Mouse (Mus musculus) activated CD4-positive, CD25-positive, alpha-beta regulatory T cell, adult 4 months (primary cell): ENCODE results near the gene Bcl11b. TPM values are rescaled to one million over a fixed set of nuclear protein-coding genes. Genes with fewer than 3 reads are reported as not detected.

ENCODE experiments used
- ATAC-seq: one replicate; pipeline ENCODE4 v1.8.0; 2017
- polyA plus RNA-seq, 2 experiments: library from polyadenylated mRNA; unstranded; fragments of 100-300 nt; shearing (Covaris generic); gene quantifications; one replicate each; pipeline ENCODE4 v1.2.1; 2017

Bcl11b gene
- polyA plus RNA-seq, 2 experiments from 2014 or later: 36.1 to 38.4 TPM

- no peak for ATAC-seq
Measured at GRCm38 (mm10) chr12:107970637-107971036, 32.8 kb downstream of the Bcl11b start.

- no peak for ATAC-seq
Measured at GRCm38 (mm10) chr12:107969841-107970371, 33.5 kb downstream of the Bcl11b start.

DNA sequence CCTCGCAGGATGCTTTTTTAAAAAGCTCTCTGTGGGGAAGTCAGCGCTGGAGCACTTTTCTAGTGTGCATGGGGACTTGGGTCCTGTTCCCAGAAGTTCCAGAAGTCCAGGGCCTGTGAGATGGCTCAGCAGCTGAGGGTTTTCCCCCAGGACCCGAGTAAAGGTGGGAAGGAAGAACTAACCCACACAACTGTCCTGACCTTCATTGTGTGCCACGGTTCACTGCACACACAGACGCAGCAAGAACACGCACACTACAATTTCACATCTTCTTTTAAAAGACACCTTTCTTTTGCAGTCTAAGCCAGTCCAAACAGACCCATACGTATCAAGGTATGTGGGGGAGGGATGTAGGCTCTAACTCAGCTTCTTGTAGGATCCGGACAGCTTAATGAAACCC lies 34.3 kb downstream of the Bcl11b start:
- ATAC-seq: no peak

DNA sequence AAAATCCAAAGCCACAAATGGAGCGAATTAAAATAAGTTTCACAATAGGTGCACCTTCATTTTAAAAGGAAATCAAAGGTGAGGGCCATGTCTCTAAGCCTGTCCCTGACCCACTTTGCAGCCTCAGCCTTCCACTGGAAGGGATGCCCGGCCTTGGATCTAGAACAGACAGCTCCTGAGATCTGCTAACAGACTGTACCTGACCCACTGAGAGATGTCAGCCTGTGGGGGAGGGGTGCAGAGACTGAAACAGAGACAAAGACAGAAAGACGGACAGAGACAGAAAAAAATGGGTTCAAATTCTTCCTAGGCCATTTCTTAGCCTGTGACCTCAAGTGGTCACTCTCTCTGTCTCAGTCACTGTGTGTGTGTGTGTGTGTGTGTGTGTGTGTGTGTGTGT lies 35.1 kb downstream of the Bcl11b start:
- ATAC-seq: no peak

GRCm38 (mm10) chr12:107967026-107967425 lies 36.4 kb downstream of the Bcl11b start:
- no peak for ATAC-seq

- no peak for ATAC-seq
Measured at GRCm38 (mm10) chr12:107965103-107965502, 38.3 kb downstream of the Bcl11b start.

- peak; percentile 5 for ATAC-seq
Measured at GRCm38 (mm10) chr12:107964396-107965085, 38.9 kb downstream of the Bcl11b start.

GRCm38 (mm10) chr12:107962852-107963251 lies 40.5 kb downstream of the Bcl11b start:
- ATAC-seq: no peak

GRCm38 (mm10) chr12:107961843-107962242 lies 41.6 kb downstream of the Bcl11b start:
- peak; percentile 11 for ATAC-seq

GRCm38 (mm10) chr12:107960789-107961491 lies 42.5 kb downstream of the Bcl11b start:
- peak; percentile 61 for ATAC-seq

GRCm38 (mm10) chr12:107960365-107960764 lies 43.0 kb downstream of the Bcl11b start:
- ATAC-seq: no peak

DNA sequence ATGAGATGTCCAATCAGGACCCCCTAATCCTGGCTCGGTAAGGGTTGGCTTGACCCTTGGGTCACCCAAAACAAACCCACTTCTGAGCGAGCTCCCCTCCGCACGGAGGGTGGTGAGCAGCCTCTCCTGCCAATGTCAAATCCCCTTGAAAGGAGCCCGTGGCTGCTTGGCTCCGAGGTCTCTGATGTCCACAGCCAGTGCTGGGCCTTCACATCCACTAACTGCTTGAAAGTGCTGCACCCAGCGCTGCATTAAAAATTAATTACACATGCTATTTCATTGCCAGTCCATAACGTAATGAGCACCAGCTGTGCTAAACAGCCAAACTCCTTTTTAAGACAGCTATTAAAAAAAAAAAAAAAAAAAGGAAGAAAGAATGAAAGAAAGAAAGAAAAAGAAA lies 43.5 kb downstream of the Bcl11b start:
- no peak for ATAC-seq

DNA sequence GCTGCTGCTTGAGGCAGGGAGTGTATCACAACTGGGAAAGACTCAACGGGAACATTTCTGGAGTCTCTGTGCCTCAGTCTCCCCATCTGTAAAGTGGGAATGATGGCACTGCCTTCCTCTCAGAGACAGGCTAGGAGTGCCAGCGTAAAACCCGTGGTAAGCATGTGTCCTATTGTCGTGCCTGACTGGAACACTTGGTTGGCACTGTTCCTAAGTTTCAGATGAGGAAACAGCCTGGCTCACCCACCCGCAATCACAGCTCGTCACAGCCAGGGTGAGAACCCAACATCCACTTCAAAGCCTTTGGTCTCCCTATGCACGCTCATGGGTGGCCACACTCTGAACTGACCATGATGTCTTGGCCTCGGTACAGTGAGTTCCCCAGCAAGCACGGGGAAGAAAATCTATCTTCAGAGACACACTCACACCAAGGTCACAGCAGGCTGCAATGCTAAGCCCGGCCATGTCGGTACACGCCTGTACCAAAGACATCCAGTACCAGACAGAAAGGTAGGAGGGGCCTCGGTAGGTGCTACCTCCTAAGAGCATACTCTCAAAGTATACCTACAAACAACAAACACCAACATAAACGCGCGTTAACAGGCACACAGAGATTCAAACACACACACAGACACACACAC lies 50.2 kb downstream of the Bcl11b start:
- peak; percentile 30 for ATAC-seq

- ATAC-seq: no peak
Measured at GRCm38 (mm10) chr12:107952318-107952724, 51.1 kb downstream of the Bcl11b start.

DNA sequence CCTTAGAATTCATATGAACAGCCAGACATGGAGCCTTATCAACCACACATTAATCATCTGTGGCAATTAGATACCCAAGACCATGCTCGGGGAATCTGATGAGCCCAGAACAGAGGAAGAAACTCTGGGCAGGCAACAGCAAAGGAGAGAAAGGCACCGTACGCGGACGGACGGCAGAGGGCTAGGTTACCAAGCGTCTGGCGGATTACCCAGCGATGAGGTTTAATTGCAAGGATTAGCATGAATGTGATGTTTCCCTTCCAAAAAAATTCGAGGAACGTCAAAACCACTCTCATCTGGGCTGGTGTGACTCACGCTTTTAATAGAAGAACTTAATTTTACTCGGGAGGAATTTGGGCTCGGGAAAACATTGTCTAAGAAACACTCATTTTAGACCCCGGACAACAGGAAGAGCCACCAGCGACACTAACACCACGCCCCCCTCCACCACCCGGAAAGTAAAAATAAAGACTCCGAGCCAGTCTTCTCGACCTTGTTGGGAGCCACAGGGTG lies 52.7 kb downstream of the Bcl11b start:
- ATAC-seq: no peak

DNA sequence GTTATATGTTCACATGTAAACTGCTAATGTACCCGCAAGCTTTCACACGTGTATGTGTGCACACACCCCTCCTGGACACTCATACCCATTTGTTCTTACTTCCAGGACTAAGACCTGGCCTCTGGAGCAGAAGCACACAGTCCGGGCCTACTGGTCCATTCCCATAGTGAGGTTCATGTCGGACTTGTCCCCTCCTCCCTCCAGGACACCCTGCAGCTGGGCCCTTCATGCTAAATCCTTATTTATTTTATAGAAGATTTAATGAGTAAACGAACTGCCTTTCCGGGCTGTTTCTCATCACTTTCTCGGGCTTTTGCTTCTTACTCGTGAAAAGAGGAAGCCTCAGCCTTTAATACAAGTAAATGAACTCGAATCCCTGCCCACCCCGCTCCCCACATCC lies 54.0 kb downstream of the Bcl11b start:
- no peak for ATAC-seq

DNA sequence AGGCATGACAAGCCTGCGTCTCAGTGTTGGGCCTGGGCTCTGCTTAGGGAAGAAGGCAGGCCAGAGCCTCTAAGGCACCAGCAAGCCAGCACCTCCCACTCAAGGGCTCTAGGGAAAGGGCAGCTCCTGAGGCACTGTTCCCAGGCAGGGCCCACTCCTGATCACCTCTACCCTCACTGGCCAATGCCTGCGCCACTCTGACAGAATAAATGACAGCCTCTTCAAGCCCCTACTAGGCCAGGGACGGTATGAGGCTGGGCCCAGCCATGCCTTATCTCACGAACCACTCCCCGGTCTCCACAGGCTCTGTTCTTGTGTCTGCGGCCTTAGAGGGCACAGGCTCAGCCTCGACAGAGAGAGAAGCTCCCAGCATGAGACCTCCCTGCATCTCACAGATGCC lies 61.3 kb downstream of the Bcl11b start:
- ATAC-seq: no peak

GRCm38 (mm10) chr12:107940774-107941173 lies 62.6 kb downstream of the Bcl11b start:
- peak; percentile 53 for ATAC-seq

GRCm38 (mm10) chr12:107939177-107939576 lies 64.2 kb downstream of the Bcl11b start:
- no peak for ATAC-seq

- ATAC-seq: peak; percentile 22
Measured at GRCm38 (mm10) chr12:107936972-107937371, 66.4 kb downstream of the Bcl11b start.

DNA sequence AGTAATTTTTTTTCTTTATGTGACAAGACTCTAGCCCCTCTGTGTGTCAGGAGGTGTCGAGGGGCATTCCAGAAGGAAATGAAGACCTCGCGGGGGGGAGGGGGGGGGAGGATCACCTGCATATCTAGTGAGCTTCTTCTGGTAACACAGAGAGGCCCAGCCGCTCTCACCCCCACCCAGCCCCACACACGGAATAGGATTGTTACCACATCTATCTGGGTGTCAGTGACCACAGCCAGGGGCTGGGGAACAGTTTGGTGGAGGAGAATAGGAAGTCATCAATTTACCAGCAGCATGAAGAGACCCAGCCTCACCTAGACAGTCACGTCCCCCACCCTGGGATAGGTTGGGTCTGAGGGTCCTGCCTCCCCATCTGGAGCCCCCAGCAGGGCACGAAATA lies 67.0 kb downstream of the Bcl11b start:
- ATAC-seq: no peak

DNA sequence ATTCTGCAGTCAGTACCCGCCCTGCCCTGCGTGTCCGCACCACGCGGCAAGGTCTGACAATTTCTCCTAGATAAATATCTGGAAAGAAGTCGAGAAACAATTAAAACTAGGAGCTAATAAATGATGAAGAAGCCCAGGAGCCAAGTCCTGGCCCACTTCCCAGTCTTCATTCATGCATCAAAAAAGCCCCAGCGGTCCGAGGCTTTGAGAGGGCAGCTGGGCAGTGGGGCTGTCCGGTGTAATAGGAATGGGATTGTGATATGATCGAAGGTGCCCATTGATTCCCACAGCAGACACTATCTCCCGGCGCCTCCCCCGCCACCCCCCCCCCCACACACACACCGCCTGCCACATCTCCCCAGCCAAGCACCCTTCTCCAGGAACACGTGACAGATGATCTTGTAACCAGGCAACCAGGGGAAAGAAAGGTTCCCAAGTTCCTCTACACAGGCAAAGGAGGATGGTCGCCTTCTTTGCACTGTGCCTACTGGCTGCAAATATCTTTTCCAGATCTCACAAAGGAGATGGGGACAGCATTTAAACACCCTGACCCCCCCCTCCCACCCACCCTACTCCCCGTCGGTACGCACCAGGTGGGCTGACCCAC lies 68.5 kb downstream of the Bcl11b start:
- ATAC-seq: no peak

DNA sequence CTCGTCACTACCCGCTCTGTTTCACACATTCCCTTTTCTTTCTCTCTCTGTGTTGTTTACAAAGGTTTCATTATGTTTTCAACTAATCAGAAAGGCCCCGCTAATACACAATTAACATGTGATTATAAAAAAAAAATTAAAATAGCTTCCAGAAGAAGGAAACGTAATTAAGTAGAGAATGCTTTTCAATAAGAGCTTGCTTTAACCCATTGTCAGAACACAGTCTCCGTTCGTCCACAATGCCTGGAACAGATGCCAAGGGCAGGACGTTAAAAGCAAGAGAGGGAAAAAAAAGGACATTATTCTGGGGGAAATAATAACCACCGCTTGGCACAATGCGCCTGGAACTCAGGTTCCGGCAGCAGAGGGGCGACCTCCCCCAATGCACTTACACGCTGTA lies 71.3 kb downstream of the Bcl11b start:
- ATAC-seq: no peak
